Mouse (Mus musculus): ENCODE measurements around the gene Lag3. TPM values are rescaled to one million over a fixed set of nuclear protein-coding genes. Genes with fewer than 3 reads are reported as not detected.

Lag3 gene
- 1.6 TPM for total RNA-seq (2023)

GRCm38 (mm10) chr6:124911533-124912218, at the start of gene Lag3:
Gene Lag3 (minus strand): TSS chr6:124911705.

DNA sequence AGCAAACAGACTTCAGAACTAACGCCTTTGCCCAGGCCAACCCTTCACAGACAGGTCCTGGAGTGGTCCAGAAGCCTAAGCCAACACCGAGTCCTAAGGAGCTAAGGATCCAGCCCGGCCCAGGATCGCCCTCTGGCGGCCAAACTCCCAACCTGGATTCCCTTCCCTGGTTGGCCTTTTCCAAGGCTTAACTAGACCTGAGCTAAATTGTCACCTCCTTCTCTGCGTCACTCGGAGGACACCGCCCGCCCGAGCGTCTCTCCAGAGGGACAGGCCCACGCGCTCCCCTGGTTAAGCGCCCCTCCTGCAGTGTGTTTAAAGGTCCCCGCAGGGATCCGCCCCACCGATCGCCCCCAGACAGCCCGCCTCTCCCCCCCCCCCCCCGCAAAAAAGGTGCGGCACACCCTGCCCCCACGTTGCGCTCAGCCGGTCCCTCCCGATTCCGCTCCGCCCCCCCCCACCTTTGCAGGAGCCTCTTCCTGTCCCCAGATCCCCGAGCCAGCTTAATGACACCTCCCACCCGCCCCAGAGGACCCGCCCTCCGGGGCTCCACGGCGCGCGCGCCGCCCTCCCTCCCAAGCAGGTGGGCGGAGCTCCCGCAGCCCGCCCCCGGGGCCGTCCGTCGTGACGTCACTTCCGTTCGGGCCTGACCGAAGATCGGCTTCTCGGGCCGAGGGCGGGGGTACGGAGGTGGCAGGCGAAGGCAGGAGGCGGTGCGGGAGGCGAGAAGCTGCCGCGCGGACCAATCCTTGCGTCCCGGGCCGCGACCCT, 19.4 kb upstream of the Lag3 start, which contains the start of gene Mlf2:
Mlf2 (plus strand) TSS at position 633 of the 771 bp plus-strand sequence.

GRCm38 (mm10) chr6:124919695-124920317, 8.3 kb upstream of the Lag3 start, which contains the start of gene Ptms:
Gene Ptms (minus strand): TSS chr6:124920103.

GRCm38 (mm10) chr6:124887986-124888385, 23.5 kb downstream of the Lag3 start, which contains the start of gene Cd4:
Gene Cd4 (minus strand): TSS chr6:124888221.

GRCm38 (mm10) chr6:124863658-124864298, 47.7 kb downstream of the Lag3 start, which contains the start of gene Gpr162:
Gene Gpr162 (minus strand): TSS chr6:124863983.

DNA sequence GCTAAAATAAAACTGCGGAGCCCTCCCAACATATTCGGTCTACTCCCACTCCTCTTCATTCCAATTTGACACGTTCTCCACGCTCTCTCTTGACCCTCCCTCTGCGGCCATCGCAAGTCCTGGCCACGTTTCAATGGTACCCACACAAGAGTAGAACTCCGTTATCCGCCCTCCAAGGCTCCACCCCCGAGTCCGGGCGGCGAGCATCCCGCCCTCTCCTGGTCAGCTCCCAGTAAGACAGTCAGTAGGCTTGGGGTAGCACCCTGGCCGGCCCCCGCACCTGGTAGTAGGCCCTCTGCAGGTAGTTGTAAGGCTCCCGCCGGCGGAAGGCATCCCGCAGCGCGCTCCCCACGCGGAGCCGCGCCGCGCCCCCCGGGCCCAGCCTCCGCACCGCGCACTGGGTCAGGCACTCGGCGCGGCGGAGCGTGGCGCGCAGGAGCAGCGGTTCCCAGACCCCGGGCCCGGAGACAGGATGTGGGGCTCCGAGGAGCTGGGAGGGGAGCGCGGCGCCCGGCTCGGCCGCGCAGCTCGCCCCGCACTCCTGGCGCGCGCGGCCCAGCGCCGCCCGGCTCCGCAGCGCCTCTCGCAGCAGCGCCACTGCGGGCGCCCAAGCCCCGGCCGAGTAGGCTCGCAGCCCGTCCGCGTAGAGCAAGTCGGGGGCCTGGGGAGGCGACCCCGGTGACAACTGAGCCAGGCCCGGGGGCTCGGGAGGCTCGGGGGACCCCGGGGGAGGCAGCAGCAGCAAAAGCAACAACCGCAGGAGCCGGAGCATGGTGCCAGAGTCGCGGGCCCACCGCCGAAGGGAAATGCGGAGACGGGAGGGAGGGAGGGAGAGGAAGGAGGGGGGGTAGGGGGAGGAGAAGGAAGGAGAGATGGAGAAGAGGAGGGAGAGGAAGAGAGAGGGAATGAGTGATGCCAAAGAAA, 54.3 kb downstream of the Lag3 start, which contains the start of gene P3h3:
P3h3 (minus strand) TSS at position 837 of the 924 bp plus-strand sequence.

Other genes with a start within 250 kb of the Lag3 start
- gene Lpcat3, start 248.7 kb downstream of the Lag3 start, total RNA-seq (2023), result 82.6 TPM
- gene Emg1, start 199.5 kb downstream of the Lag3 start, total RNA-seq (2023), result 168 TPM
- gene Phb2, start 199.4 kb downstream of the Lag3 start, total RNA-seq (2023), result 186 TPM
- gene Ptpn6, start 173.0 kb downstream of the Lag3 start, total RNA-seq (2023), result 178 TPM
- gene Grcc10, start 170.3 kb downstream of the Lag3 start, total RNA-seq (2023), result 265 TPM
- 1.5 TPM for gene Gm45234, start 155.7 kb downstream of the Lag3 start, total RNA-seq (2023)
- 188 TPM for gene Atn1, start 155.2 kb downstream of the Lag3 start, total RNA-seq (2023)
- 2.7 TPM for gene Eno2, start 142.0 kb downstream of the Lag3 start, total RNA-seq (2023)
- gene Lrrc23, start 132.0 kb downstream of the Lag3 start, total RNA-seq (2023), result 10.8 TPM
- 3.6 TPM for gene Spsb2, start 103.0 kb downstream of the Lag3 start, total RNA-seq (2023)
- gene Tpi1, start 97.4 kb downstream of the Lag3 start, total RNA-seq (2023), result 31.2 TPM
- 58.0 TPM for gene Usp5, start 82.2 kb downstream of the Lag3 start, total RNA-seq (2023)
- 1.8 TPM for gene Cdca3, start 82.2 kb downstream of the Lag3 start, total RNA-seq (2023)
- gene Gnb3, start 71.4 kb downstream of the Lag3 start, total RNA-seq (2023), result not detected
- 1.0 TPM for gene P3h3, start 54.0 kb downstream of the Lag3 start, total RNA-seq (2023)
- 2.3 TPM for gene Gpr162, start 47.7 kb downstream of the Lag3 start, total RNA-seq (2023)
- gene Cd4, start 23.5 kb downstream of the Lag3 start, total RNA-seq (2023), result 458 TPM
- 75.5 TPM for gene Ptms, start 8.4 kb upstream of the Lag3 start, total RNA-seq (2023)
- gene Mlf2, start 19.7 kb upstream of the Lag3 start, total RNA-seq (2023), result 86.9 TPM
- gene Cops7a, start 53.8 kb upstream of the Lag3 start, total RNA-seq (2023), result 35.8 TPM
- gene Pianp, start 85.0 kb upstream of the Lag3 start, total RNA-seq (2023), result 0.89 TPM
- 88.6 TPM for gene Zfp384, start 97.4 kb upstream of the Lag3 start, total RNA-seq (2023)
- gene Ing4, start 128.1 kb upstream of the Lag3 start, total RNA-seq (2023), result 73.3 TPM
- 12.8 TPM for gene Acrbp, start 138.0 kb upstream of the Lag3 start, total RNA-seq (2023)
- gene Lpar5, start 156.2 kb upstream of the Lag3 start, total RNA-seq (2023), result 16.1 TPM
- 314 TPM for gene Chd4, start 184.3 kb upstream of the Lag3 start, total RNA-seq (2023)
- 41.2 TPM for gene Nop2, start 220.2 kb upstream of the Lag3 start, total RNA-seq (2023)
- 37.3 TPM for gene Iffo1, start 233.5 kb upstream of the Lag3 start, total RNA-seq (2023)

Data from CD4-positive naive resting alpha-beta T cell, adult 57 days (primary cell).